Mouse (Mus musculus): ENCODE data around the gene Srm. TPM values are rescaled to one million over a fixed set of nuclear protein-coding genes. Genes with fewer than 3 reads are reported as not detected.

The Srm gene
- polyA plus RNA-seq, 1 experiment from 2014 or later, result 387 TPM

DNA sequence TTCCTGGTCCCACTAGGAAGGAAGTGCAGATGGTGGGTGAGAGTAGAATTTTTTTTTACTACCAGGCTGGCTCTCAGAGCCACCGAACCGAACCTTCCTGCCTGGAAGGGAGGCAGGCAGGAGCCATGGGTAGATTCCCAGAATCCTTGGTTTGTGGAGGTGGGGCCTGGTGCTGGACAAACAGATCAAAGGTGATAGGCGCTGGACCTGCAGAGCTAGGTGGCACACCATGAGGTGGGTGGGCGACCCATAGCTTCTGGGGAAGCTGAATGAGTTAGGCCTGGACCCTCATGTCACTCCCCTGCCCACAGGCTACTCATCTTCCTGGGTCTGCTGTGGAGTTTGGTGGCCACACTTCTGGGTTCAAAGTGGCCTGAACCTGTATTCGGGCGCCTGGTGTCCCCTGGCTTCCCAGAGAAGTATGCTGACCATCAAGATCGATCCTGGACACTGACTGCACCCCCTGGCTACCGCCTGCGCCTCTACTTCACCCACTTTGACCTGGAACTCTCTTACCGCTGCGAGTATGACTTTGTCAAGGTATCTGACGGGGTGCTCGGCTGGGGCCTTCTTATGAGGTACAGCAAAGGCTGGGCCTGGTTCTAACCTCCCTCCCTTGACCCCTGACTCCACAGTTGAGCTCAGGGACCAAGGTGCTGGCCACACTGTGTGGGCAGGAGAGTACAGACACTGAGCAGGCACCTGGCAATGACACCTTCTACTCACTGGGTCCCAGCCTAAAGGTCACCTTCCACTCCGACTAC lies 11.2 kb downstream of the Srm start, which contains the start of gene Masp2:
Gene Masp2, plus strand, starts transcription at position 198 of the 764 bp plus-strand sequence.
- no peak for ATAC-seq
- Histone ChIP-seq H3K9ac (no peak within 1 kb of the TSS), H3K27ac (no peak within 1 kb of the TSS), H3K9me3 (replicated peaks) (0 out of 2 replicates have a peak, but pooled peaks cover 5% of the 10 kb centered on the region), H3K36me3 (peaks cover 20% of the 10 kb centered on the region), H3K4me3 (no peak within 1 kb of the TSS), H3K27me3 (replicated peaks) (no peaks in the 10 kb centered on the region), H3K4me2 (0 out of 2 replicates have a peak within 1 kb of the TSS, but pooled peaks have one; percentile 1), H3K4me1 (peaks cover 33% of the 10 kb centered on the region)
- WGBS (ENCODE audit: insufficient replicate concordance), result 69% methylated on average over 14 of the region's 14 CpGs

GRCm38 (mm10) chr4:148603376-148604139 lies 12.3 kb downstream of the Srm start:
- no peak; the same call in 1 of the 2 replicates for ATAC-seq
- no peak overlapping the region; the same call in 1 of the 2 replicates for H3K9ac ChIP-seq
- peaks cover 33% of the 10 kb centered on the region for H3K4me1 ChIP-seq
- H3K4me3 ChIP-seq, result no peak overlapping the region
- H3K36me3 ChIP-seq, result peaks cover 10% of the 10 kb centered on the region
- no peak overlapping the region for H3K4me2 ChIP-seq
- H3K27ac ChIP-seq, result no peak overlapping the region
- 0 out of 2 replicates have a peak, but pooled peaks cover 5% of the 10 kb centered on the region for H3K9me3 ChIP-seq (replicated peaks)
- WGBS (ENCODE audit: insufficient replicate concordance), result 65% methylated on average over 10 of the region's 10 CpGs
- no peaks in the 10 kb centered on the region for H3K27me3 ChIP-seq (replicated peaks)

GRCm38 (mm10) chr4:148604141-148604540 lies 12.8 kb downstream of the Srm start:
- Histone ChIP-seq H3K4me3 (no peak overlapping the region), H3K9me3 (replicated peaks) (no peaks in the 10 kb centered on the region), H3K27ac (no peak overlapping the region), H3K4me1 (peaks cover 33% of the 10 kb centered on the region), H3K27me3 (replicated peaks) (no peaks in the 10 kb centered on the region), H3K36me3 (peaks cover 4% of the 10 kb centered on the region), H3K9ac (no peak overlapping the region; the same call in 1 of the 2 replicates), H3K4me2 (no peak overlapping the region)
- ATAC-seq, result no peak
- WGBS (ENCODE audit: insufficient replicate concordance), result 63% methylated on average over 7 of the region's 7 CpGs

DNA sequence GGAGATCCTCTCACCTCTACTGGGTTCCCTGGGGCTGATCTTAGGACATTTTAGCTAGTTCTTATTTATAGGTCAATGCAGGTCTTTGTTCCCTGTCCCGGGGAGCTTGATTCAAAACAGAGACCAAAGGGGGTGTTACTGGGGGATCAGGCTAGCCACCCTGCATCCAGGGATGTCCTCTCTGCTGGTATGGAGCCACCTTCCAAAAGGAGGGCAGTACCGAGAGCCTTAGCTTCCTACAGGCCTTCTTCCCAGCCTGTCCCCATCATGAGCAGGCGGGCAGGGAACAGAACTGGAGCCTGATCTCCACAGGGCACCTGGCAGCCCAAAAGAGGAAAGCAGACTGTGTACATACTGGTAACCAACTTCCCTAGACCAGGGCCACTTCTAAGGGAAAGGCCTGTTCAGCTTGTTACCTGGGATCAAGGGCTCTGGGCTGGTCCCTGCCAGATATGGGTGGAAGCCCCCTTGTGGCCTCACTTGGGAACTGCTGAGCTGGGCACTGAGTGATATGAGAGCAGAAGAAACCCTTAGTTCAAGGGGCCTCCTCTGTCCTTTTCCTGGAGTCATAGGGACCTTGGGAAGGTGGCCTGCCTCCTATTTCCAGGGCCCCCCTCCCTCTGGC lies 13.3 kb downstream of the Srm start:
- H3K4me3 ChIP-seq, result no peak overlapping the region
- ATAC-seq, result peak; percentile 43; the same call in 1 of the 2 replicates
- no peak overlapping the region for H3K27ac ChIP-seq
- H3K27me3 ChIP-seq (replicated peaks), result no peaks in the 10 kb centered on the region
- no peak overlapping the region for H3K4me2 ChIP-seq
- 77% methylated on average over 3 of the region's 3 CpGs for WGBS (ENCODE audit: insufficient replicate concordance)
- no peaks in the 10 kb centered on the region for H3K36me3 ChIP-seq
- H3K9ac ChIP-seq, result no peak overlapping the region
- no peaks in the 10 kb centered on the region for H3K9me3 ChIP-seq (replicated peaks)
- H3K4me1 ChIP-seq, result peaks cover 33% of the 10 kb centered on the region

GRCm38 (mm10) chr4:148607758-148608157 lies 16.5 kb downstream of the Srm start:
- no peak overlapping the region for H3K9ac ChIP-seq
- H3K4me2 ChIP-seq, result no peak overlapping the region
- H3K27me3 ChIP-seq (replicated peaks), result no peaks in the 10 kb centered on the region
- H3K9me3 ChIP-seq (replicated peaks), result no peaks in the 10 kb centered on the region
- no peak overlapping the region for H3K4me3 ChIP-seq
- 14% methylated on average over 5 of the region's 5 CpGs for WGBS (ENCODE audit: insufficient replicate concordance)
- H3K36me3 ChIP-seq, result peaks cover 24% of the 10 kb centered on the region
- peaks cover 13% of the 10 kb centered on the region for H3K4me1 ChIP-seq
- no peak overlapping the region for H3K27ac ChIP-seq
- no peak for ATAC-seq

GRCm38 (mm10) chr4:148609805-148610204 lies 18.5 kb downstream of the Srm start:
- H3K36me3 ChIP-seq, result peaks cover 42% of the 10 kb centered on the region
- no peak overlapping the region for H3K9ac ChIP-seq
- no peak overlapping the region for H3K27ac ChIP-seq
- H3K4me1 ChIP-seq, result peaks cover 4% of the 10 kb centered on the region
- no peak for ATAC-seq
- H3K4me2 ChIP-seq, result no peak overlapping the region
- H3K27me3 ChIP-seq (replicated peaks), result no peaks in the 10 kb centered on the region
- 84% methylated on average over 5 of the region's 5 CpGs for WGBS (ENCODE audit: insufficient replicate concordance)
- H3K4me3 ChIP-seq, result no peak overlapping the region
- no peaks in the 10 kb centered on the region for H3K9me3 ChIP-seq (replicated peaks)

GRCm38 (mm10) chr4:148610631-148611364 lies 19.5 kb downstream of the Srm start:
- WGBS (ENCODE audit: insufficient replicate concordance), result 57% methylated on average over 5 of the region's 5 CpGs
- H3K9ac ChIP-seq, result no peak overlapping the region
- peaks cover 4% of the 10 kb centered on the region for H3K4me1 ChIP-seq
- ATAC-seq, result no peak
- no peak overlapping the region for H3K27ac ChIP-seq
- no peak overlapping the region for H3K4me2 ChIP-seq
- H3K4me3 ChIP-seq, result no peak overlapping the region
- peaks cover 52% of the 10 kb centered on the region for H3K36me3 ChIP-seq
- no peaks in the 10 kb centered on the region for H3K27me3 ChIP-seq (replicated peaks)
- no peaks in the 10 kb centered on the region for H3K9me3 ChIP-seq (replicated peaks)

DNA sequence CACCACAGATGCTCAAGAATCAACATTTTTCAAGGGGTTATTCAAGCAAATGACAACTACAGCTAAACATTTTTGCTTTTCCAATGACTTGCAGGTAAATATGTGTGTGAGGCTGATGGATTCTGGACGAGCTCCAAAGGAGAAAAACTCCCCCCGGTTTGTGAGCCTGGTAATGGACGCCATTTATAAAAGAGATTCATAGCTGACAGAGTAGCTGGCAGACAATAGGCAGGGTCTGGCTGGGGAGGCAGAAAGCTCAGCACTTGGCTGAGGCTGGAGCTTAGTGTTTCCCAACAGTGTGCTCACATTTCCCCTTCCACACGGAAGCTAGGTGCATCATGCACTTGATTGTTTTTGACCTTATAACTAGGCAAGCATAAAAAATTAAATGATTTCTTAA lies 21.3 kb downstream of the Srm start:
- peaks cover 70% of the 10 kb centered on the region for H3K36me3 ChIP-seq
- H3K27me3 ChIP-seq (replicated peaks), result no peaks in the 10 kb centered on the region
- no peak overlapping the region for H3K27ac ChIP-seq
- H3K4me3 ChIP-seq, result no peak overlapping the region
- H3K4me1 ChIP-seq, result peaks cover 4% of the 10 kb centered on the region
- WGBS (ENCODE audit: insufficient replicate concordance), result 69% methylated on average over 4 of the region's 4 CpGs
- no peaks in the 10 kb centered on the region for H3K9me3 ChIP-seq (replicated peaks)
- H3K4me2 ChIP-seq, result no peak overlapping the region
- ATAC-seq, result no peak
- no peak overlapping the region for H3K9ac ChIP-seq

DNA sequence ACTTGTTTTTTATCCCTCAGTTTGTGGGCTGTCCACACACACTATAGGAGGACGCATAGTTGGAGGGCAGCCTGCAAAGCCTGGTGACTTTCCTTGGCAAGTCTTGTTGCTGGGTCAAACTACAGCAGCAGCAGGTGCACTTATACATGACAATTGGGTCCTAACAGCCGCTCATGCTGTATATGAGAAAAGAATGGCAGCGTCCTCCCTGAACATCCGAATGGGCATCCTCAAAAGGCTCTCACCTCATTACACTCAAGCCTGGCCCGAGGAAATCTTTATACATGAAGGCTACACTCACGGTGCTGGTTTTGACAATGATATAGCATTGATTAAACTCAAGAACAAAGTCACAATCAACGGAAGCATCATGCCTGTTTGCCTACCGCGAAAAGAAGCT lies 22.4 kb downstream of the Srm start:
- H3K27ac ChIP-seq, result no peak overlapping the region
- ATAC-seq, result 0 out of 2 replicates have a peak, but pooled peaks have one; percentile 11
- H3K9me3 ChIP-seq (replicated peaks), result no peaks in the 10 kb centered on the region
- no peak overlapping the region for H3K9ac ChIP-seq
- H3K4me2 ChIP-seq, result no peak overlapping the region
- peaks cover 4% of the 10 kb centered on the region for H3K4me1 ChIP-seq
- H3K36me3 ChIP-seq, result peaks cover 79% of the 10 kb centered on the region
- H3K4me3 ChIP-seq, result no peak overlapping the region
- WGBS (ENCODE audit: insufficient replicate concordance), result 81% methylated on average over 9 of the region's 9 CpGs
- no peaks in the 10 kb centered on the region for H3K27me3 ChIP-seq (replicated peaks)

DNA sequence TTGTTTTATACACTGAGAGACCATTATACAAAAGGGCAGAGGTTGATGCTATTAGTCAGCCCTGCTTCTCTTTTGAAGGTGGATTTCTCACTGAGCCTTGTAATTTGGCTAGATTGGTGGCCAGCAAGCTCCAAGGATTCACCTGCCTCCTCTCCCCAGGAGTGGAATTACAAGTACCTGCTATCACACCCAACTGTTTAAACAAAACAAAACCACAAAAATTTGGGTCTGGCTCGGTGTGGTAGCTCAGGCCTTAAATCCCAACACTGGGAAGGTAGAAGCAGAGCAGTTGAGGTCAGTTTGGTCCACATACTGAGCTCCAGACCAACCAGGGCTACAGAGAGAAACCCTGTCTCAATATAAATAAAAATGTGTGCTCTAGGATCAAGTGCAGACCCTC lies 28.5 kb downstream of the Srm start:
- no peak overlapping the region for H3K27ac ChIP-seq
- no peak for ATAC-seq
- no peaks in the 10 kb centered on the region for H3K27me3 ChIP-seq (replicated peaks)
- no peak overlapping the region for H3K4me2 ChIP-seq
- WGBS (ENCODE audit: insufficient replicate concordance), result 73% methylated on average over 1 of the region's 1 CpGs
- peaks cover 98% of the 10 kb centered on the region for H3K36me3 ChIP-seq
- no peak overlapping the region for H3K9ac ChIP-seq
- H3K4me1 ChIP-seq, result peaks cover 31% of the 10 kb centered on the region
- H3K9me3 ChIP-seq (replicated peaks), result no peaks in the 10 kb centered on the region
- H3K4me3 ChIP-seq, result no peak overlapping the region

- Histone ChIP-seq H3K4me2 (no peak overlapping the region), H3K27me3 (replicated peaks) (no peaks in the 10 kb centered on the region), H3K9me3 (replicated peaks) (no peaks in the 10 kb centered on the region), H3K4me1 (peaks cover 38% of the 10 kb centered on the region), H3K36me3 (peaks cover 93% of the 10 kb centered on the region), H3K9ac (no peak overlapping the region), H3K27ac (no peak overlapping the region), H3K4me3 (no peak overlapping the region)
- no peak for ATAC-seq
- 88% methylated on average over 1 of the region's 1 CpGs for WGBS (ENCODE audit: insufficient replicate concordance)
Observed at GRCm38 (mm10) chr4:148620718-148621117, 29.4 kb downstream of the Srm start.
